Mouse (Mus musculus): ENCODE results near the gene Sh2d6.

Gene Sh2d6

GRCm38 (mm10) chr6:72521607-72522006, at the start of gene Sh2d6:
Gene Sh2d6, minus strand, starts transcription at chr6:72521707.
- DNase-seq (ENCODE audit: low spot score in 2 of 2): no peak

GRCm38 (mm10) chr6:72570644-72571397, 49.3 kb upstream of the Sh2d6 start:
- DNase-seq (ENCODE audit: low spot score in 2 of 2): no peak

GRCm38 (mm10) chr6:72568736-72569135, 47.2 kb upstream of the Sh2d6 start:
- no peak for DNase-seq (ENCODE audit: low spot score in 2 of 2)

- no peak for DNase-seq (ENCODE audit: low spot score in 2 of 2)
These were observed 46.0 kb upstream of the Sh2d6 start for GRCm38 (mm10) chr6:72567508-72567907.

- peak; percentile 53 to 78 for DNase-seq (ENCODE audit: low spot score in 2 of 2)
These were observed 44.5 kb upstream of the Sh2d6 start for GRCm38 (mm10) chr6:72566044-72566443.

- DNase-seq (ENCODE audit: low spot score in 2 of 2): no peak
These were observed 44.0 kb upstream of the Sh2d6 start for GRCm38 (mm10) chr6:72565506-72565905.

- DNase-seq (ENCODE audit: low spot score in 2 of 2): no peak
These were observed 41.4 kb upstream of the Sh2d6 start for GRCm38 (mm10) chr6:72562894-72563293.

GRCm38 (mm10) chr6:72562486-72562885, 41.0 kb upstream of the Sh2d6 start:
- no peak for DNase-seq (ENCODE audit: low spot score in 2 of 2)

GRCm38 (mm10) chr6:72560801-72561200, 39.3 kb upstream of the Sh2d6 start:
- no peak for DNase-seq (ENCODE audit: low spot score in 2 of 2)

GRCm38 (mm10) chr6:72553079-72553412, 31.5 kb upstream of the Sh2d6 start:
- no peak for DNase-seq (ENCODE audit: low spot score in 2 of 2)

GRCm38 (mm10) chr6:72552171-72553078, 30.9 kb upstream of the Sh2d6 start:
- no peak for DNase-seq (ENCODE audit: low spot score in 2 of 2)

- DNase-seq (ENCODE audit: low spot score in 2 of 2): no peak
These were observed 29.1 kb upstream of the Sh2d6 start for GRCm38 (mm10) chr6:72550503-72551100.

- DNase-seq (ENCODE audit: low spot score in 2 of 2): no peak
These were observed 28.5 kb upstream of the Sh2d6 start for GRCm38 (mm10) chr6:72550025-72550424.

- DNase-seq (ENCODE audit: low spot score in 2 of 2): peak; percentile 41 to 47
These were observed 27.6 kb upstream of the Sh2d6 start for GRCm38 (mm10) chr6:72549041-72549580.

- DNase-seq (ENCODE audit: low spot score in 2 of 2): no peak
These were observed 26.4 kb upstream of the Sh2d6 start for GRCm38 (mm10) chr6:72547862-72548261.

GRCm38 (mm10) chr6:72547121-72547520, 25.6 kb upstream of the Sh2d6 start:
- no peak for DNase-seq (ENCODE audit: low spot score in 2 of 2)

GRCm38 (mm10) chr6:72545377-72545776, 23.9 kb upstream of the Sh2d6 start:
- no peak for DNase-seq (ENCODE audit: low spot score in 2 of 2)

- peak in 1 of 2 experiments; percentile 41 for DNase-seq (ENCODE audit: low spot score in 2 of 2)
These were observed 22.9 kb upstream of the Sh2d6 start, which contains the start of gene Capg for GRCm38 (mm10) chr6:72544283-72544987. Gene Capg, plus strand, starts transcription at chr6:72544391.

- no peak for DNase-seq (ENCODE audit: low spot score in 2 of 2)
These were observed 21.9 kb upstream of the Sh2d6 start for GRCm38 (mm10) chr6:72543265-72543850.

- DNase-seq (ENCODE audit: low spot score in 2 of 2): peak; percentile 59 to 73
These were observed 17.1 kb upstream of the Sh2d6 start for GRCm38 (mm10) chr6:72538562-72539031.

- no peak for DNase-seq (ENCODE audit: low spot score in 2 of 2)
These were observed 16.5 kb upstream of the Sh2d6 start for GRCm38 (mm10) chr6:72537998-72538500.

Data from spleen, postnatal 14 days (tissue).